Mouse (Mus musculus): Measurements from ENCODE around the gene Eppin. TPM values are rescaled to one million over a fixed set of nuclear protein-coding genes. Genes with fewer than 3 reads are reported as not detected.

Eppin gene
- polyA plus RNA-seq, 1 experiment from 2014 or later: not detected

Other genes starting within 250 kb of the Eppin start
- 12.1 and 14.1 TPM in 2 replicates for gene Slpi, start 204.5 kb downstream of the Eppin start, polyA plus RNA-seq (2016; fragmentation: Nextera tagmentation; extraction: Ambion mirVana)
- gene Rbpjl, start 190.5 kb downstream of the Eppin start, polyA plus RNA-seq (2016; fragmentation: Nextera tagmentation; extraction: Ambion mirVana): not detected in 2 replicates
- gene Matn4, start 188.4 kb downstream of the Eppin start, polyA plus RNA-seq (2016; fragmentation: Nextera tagmentation; extraction: Ambion mirVana): 0.28 and 0.41 TPM in 2 replicates
- 31.3 and 31.8 TPM in 2 replicates for gene Sdc4, start 149.7 kb downstream of the Eppin start, polyA plus RNA-seq (2016; fragmentation: Nextera tagmentation; extraction: Ambion mirVana)
- 36.1 and 37.9 TPM in 2 replicates for gene Sys1, start 136.6 kb downstream of the Eppin start, polyA plus RNA-seq (2016; fragmentation: Nextera tagmentation; extraction: Ambion mirVana)
- gene Gm20458, start 132.6 kb downstream of the Eppin start, polyA plus RNA-seq (2016; fragmentation: Nextera tagmentation; extraction: Ambion mirVana): 4.7 and 5.2 TPM in 2 replicates
- not detected in 2 replicates for gene Trp53tg5, start 119.9 kb downstream of the Eppin start, polyA plus RNA-seq (2016; fragmentation: Nextera tagmentation; extraction: Ambion mirVana)
- 0.94 and 1.7 TPM in 2 replicates for gene Dbndd2, start 107.5 kb downstream of the Eppin start, polyA plus RNA-seq (2016; fragmentation: Nextera tagmentation; extraction: Ambion mirVana)
- 29.7 and 30.3 TPM in 2 replicates for gene Pigt, start 96.1 kb downstream of the Eppin start, polyA plus RNA-seq (2016; fragmentation: Nextera tagmentation; extraction: Ambion mirVana)
- 2.1 and 3.2 TPM in 2 replicates for gene Wfdc2, start 31.2 kb downstream of the Eppin start, polyA plus RNA-seq (2016; fragmentation: Nextera tagmentation; extraction: Ambion mirVana)
- not detected in 2 replicates for gene Spint3, start 20.1 kb downstream of the Eppin start, polyA plus RNA-seq (2016; fragmentation: Nextera tagmentation; extraction: Ambion mirVana)
- gene Wfdc6a, start 8.1 kb downstream of the Eppin start, polyA plus RNA-seq (2016; fragmentation: Nextera tagmentation; extraction: Ambion mirVana): 0.26 TPM in 1 of 2 replicates, not detected in the other
- not detected in 2 replicates for gene Wfdc6b, start 19.9 kb upstream of the Eppin start, polyA plus RNA-seq (2016; fragmentation: Nextera tagmentation; extraction: Ambion mirVana)
- not detected in 2 replicates for gene Wfdc8, start 20.0 kb upstream of the Eppin start, polyA plus RNA-seq (2016; fragmentation: Nextera tagmentation; extraction: Ambion mirVana)
- gene Wfdc16, start 45.2 kb upstream of the Eppin start, polyA plus RNA-seq (2016; fragmentation: Nextera tagmentation; extraction: Ambion mirVana): not detected in 2 replicates
- not detected in 2 replicates for gene Wfdc10, start 62.5 kb upstream of the Eppin start, polyA plus RNA-seq (2016; fragmentation: Nextera tagmentation; extraction: Ambion mirVana)
- not detected in 2 replicates for gene Wfdc9, start 63.0 kb upstream of the Eppin start, polyA plus RNA-seq (2016; fragmentation: Nextera tagmentation; extraction: Ambion mirVana)
- not detected in 2 replicates for gene Wfdc11, start 80.5 kb upstream of the Eppin start, polyA plus RNA-seq (2016; fragmentation: Nextera tagmentation; extraction: Ambion mirVana)
- not detected in 2 replicates for gene Wfdc13, start 91.5 kb upstream of the Eppin start, polyA plus RNA-seq (2016; fragmentation: Nextera tagmentation; extraction: Ambion mirVana)
- gene Spint4, start 104.9 kb upstream of the Eppin start, polyA plus RNA-seq (2016; fragmentation: Nextera tagmentation; extraction: Ambion mirVana): not detected in 2 replicates
- gene Spint5, start 121.7 kb upstream of the Eppin start, polyA plus RNA-seq (2016; fragmentation: Nextera tagmentation; extraction: Ambion mirVana): not detected in 2 replicates
- gene Wfdc3, start 152.3 kb upstream of the Eppin start, polyA plus RNA-seq (2016; fragmentation: Nextera tagmentation; extraction: Ambion mirVana): 0.48 and 0.93 TPM in 2 replicates
- gene Dnttip1, start 152.4 kb upstream of the Eppin start, polyA plus RNA-seq (2016; fragmentation: Nextera tagmentation; extraction: Ambion mirVana): 56.9 and 61.0 TPM in 2 replicates
- gene Ube2c, start 176.3 kb upstream of the Eppin start, polyA plus RNA-seq (2016; fragmentation: Nextera tagmentation; extraction: Ambion mirVana): 669 and 687 TPM in 2 replicates
- 0.66 and 1.8 TPM in 2 replicates for gene Tnnc2, start 186.4 kb upstream of the Eppin start, polyA plus RNA-seq (2016; fragmentation: Nextera tagmentation; extraction: Ambion mirVana)
- gene Snx21, start 192.2 kb upstream of the Eppin start, polyA plus RNA-seq (2016; fragmentation: Nextera tagmentation; extraction: Ambion mirVana): 5.5 TPM in 2 replicates
- gene Acot8, start 211.3 kb upstream of the Eppin start, polyA plus RNA-seq (2016; fragmentation: Nextera tagmentation; extraction: Ambion mirVana): 20.3 and 21.5 TPM in 2 replicates
- gene Zswim3, start 211.5 kb upstream of the Eppin start, polyA plus RNA-seq (2016; fragmentation: Nextera tagmentation; extraction: Ambion mirVana): 4.8 and 5.9 TPM in 2 replicates
- 8.9 and 9.1 TPM in 2 replicates for gene Zswim1, start 229.1 kb upstream of the Eppin start, polyA plus RNA-seq (2016; fragmentation: Nextera tagmentation; extraction: Ambion mirVana)
- not detected in 2 replicates for gene Spata25, start 234.9 kb upstream of the Eppin start, polyA plus RNA-seq (2016; fragmentation: Nextera tagmentation; extraction: Ambion mirVana)
- gene Ctsa, start 239.3 kb upstream of the Eppin start, polyA plus RNA-seq (2016; fragmentation: Nextera tagmentation; extraction: Ambion mirVana): 66.7 and 69.3 TPM in 2 replicates
- gene Neurl2, start 239.9 kb upstream of the Eppin start, polyA plus RNA-seq (2016; fragmentation: Nextera tagmentation; extraction: Ambion mirVana): 2.1 and 2.2 TPM in 2 replicates